16 mouse cellular contexts compared by ENCODE assay signal in the genomic region with DNA sequence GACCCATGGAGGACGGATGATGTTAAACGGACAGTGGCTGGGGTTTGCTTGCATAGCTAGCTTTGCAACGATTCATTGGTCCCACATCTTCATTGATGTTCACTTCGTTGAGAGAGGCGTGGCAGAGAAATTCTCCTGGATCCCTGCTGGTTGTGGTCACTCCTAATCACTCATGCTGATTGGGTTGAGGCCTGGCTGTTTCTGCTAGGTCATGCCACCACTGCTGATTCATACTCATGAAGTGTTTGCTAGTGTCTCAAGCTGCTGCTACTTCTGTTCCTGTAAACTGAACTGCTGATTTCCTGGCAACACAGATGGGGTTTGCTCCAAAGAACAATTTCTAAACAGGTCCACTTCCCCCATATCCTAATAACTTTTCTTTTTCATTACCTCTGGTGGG.
"Had no signal": no experiment of that assay in that cellular context is flagged by ENCODE, and none has a peak within 500 bp of the region (broad histone marks: within the 10 kb centered on the region; RNA-seq: fewer than 3 reads in every experiment).

No protein-coding gene starts in this region.

- H3K9ac ChIP-seq: kidney, embryonic 15.5 days; limb, embryonic 12.5 days; lung, embryonic 15.5 days; midbrain, embryonic 13.5 days; neural tube, embryonic 15.5 days had no signal

- H3K4me1 ChIP-seq: kidney, embryonic 15.5 days; limb, embryonic 12.5 days; lung, embryonic 15.5 days; midbrain, embryonic 13.5 days; neural tube, embryonic 15.5 days had no signal

- H3K36me3 ChIP-seq: kidney, embryonic 15.5 days; limb, embryonic 12.5 days; lung, embryonic 15.5 days; midbrain, embryonic 13.5 days; neural tube, embryonic 15.5 days had no signal

- DNase-seq: kidney, adult 2 months; kidney, postnatal 25 days; layer of hippocampus, adult 9-11 months; layer of hippocampus, postnatal 36 days; lung, postnatal 14 days; thymus, adult 18-20 months; thymus, postnatal 14 days had no signal

- H3K27me3 ChIP-seq: kidney, embryonic 15.5 days; limb, embryonic 12.5 days; lung, embryonic 15.5 days; midbrain, embryonic 13.5 days; neural tube, embryonic 15.5 days had no signal

- H3K4me3 ChIP-seq: kidney, embryonic 15.5 days; limb, embryonic 12.5 days; lung, embryonic 15.5 days; midbrain, embryonic 13.5 days; myocyte; neural tube, embryonic 15.5 days had no signal

- H3K9me3 ChIP-seq: lung, embryonic 15.5 days; midbrain, embryonic 13.5 days; neural tube, embryonic 15.5 days had no signal

- ATAC-seq: intestine, embryonic 16.5 days; midbrain, embryonic 13.5 days had no signal

- H3K4me2 ChIP-seq: kidney, embryonic 15.5 days; limb, embryonic 12.5 days; lung, embryonic 15.5 days; midbrain, embryonic 13.5 days; neural tube, embryonic 15.5 days had no signal

- H3K27ac ChIP-seq: kidney, embryonic 15.5 days; limb, embryonic 12.5 days; lung, embryonic 15.5 days; macrophage; midbrain, embryonic 13.5 days; neural tube, embryonic 15.5 days; stomach, postnatal 0 days had no signal
